Mouse (Mus musculus) forebrain, embryonic 15.5 days (tissue): Measurements from ENCODE around the gene Lars2. TPM values are rescaled to one million over a fixed set of nuclear protein-coding genes. Genes with fewer than 3 reads are reported as not detected.
"Not testable (repeated sequence)": the region's sequence is repeated elsewhere in the genome, so short reads cannot be mapped to it uniquely, and the experiment has no call there.

Experiments
- ATAC-seq: fragments of 200-750 bp; cut with Nextera tagmentation; replicated peaks from 2 replicates; pipeline ENCODE4 v1.8.0; 2017; ENCODE audit warnings: mild to moderate bottlenecking, moderate TSS enrichment, moderate library complexity
- H3K27ac ChIP-seq: fragments of 300-500 bp; sonication (generic); replicated peaks from 2 replicates; pipeline ENCODE4 v1.5.1; 2015; ENCODE audit warnings: mild to moderate bottlenecking, inconsistent platforms
- H3K27me3 ChIP-seq: fragments of 300-500 bp; sonication (generic); 2 replicates; pipeline ENCODE4 v1.6.1; 2015; ENCODE audit warnings: inconsistent platforms
- H3K36me3 ChIP-seq: fragments of 300-500 bp; sonication (generic); 2 replicates; pipeline ENCODE4 v1.6.1; 2015; ENCODE audit warnings: mild to moderate bottlenecking, inconsistent platforms
- H3K4me1 ChIP-seq: fragments of 300-500 bp; sonication (generic); 2 replicates; pipeline ENCODE4 v1.6.1; 2015; ENCODE audit warnings: inconsistent platforms
- H3K4me2 ChIP-seq: fragments of 300-500 bp; sonication (generic); replicated peaks from 2 replicates; pipeline ENCODE4 v1.6.1; 2015; ENCODE audit warnings: mild to moderate bottlenecking, inconsistent platforms
- H3K4me3 ChIP-seq: fragments of 300-500 bp; sonication (generic); 2 replicates; pipeline ENCODE4 v1.5.1; 2015; ENCODE audit warnings: mild to moderate bottlenecking, inconsistent platforms
- H3K9ac ChIP-seq: fragments of 300-500 bp; sonication (generic); replicated peaks from 2 replicates; pipeline ENCODE4 v1.6.1; 2015; ENCODE audit warnings: mild to moderate bottlenecking, inconsistent platforms
- H3K9me3 ChIP-seq: fragments of 300-500 bp; sonication (generic); 2 replicates; pipeline ENCODE4 v1.6.1; 2016; ENCODE audit warnings: inconsistent platforms
- WGBS: fragments of 180-500 bp; shearing (Covaris S2); methylation state at CpG from one replicate; pipeline ENCODE4 v1.1.7; 2015; ENCODE audit warnings: mixed read lengths; 5-methylcytosine and 5-hydroxymethylcytosine counted together
- polyA plus RNA-seq: library from polyadenylated mRNA; unstranded; fragments of >200 nt; fragmentation: Nextera tagmentation; extraction: Ambion mirVana; gene quantifications from 2 replicates; pipeline ENCODE4 v1.2.1, GENCODE M21; 2015

Lars2 gene
- polyA plus RNA-seq, 1 experiment from 2014 or later = 924 TPM

GRCm38 (mm10) chr9:123365353-123365752 lies 1.4 kb upstream of the Lars2 start:
- Histone ChIP-seq H3K4me3 (no peak overlapping the region), H3K9ac (no peak overlapping the region), H3K9me3 (no peaks in the 10 kb centered on the region), H3K4me2 (no peak overlapping the region), H3K27me3 (no peaks in the 10 kb centered on the region), H3K36me3 (no peaks in the 10 kb centered on the region), H3K4me1 (peaks cover 15% of the 10 kb centered on the region), H3K27ac (no peak overlapping the region)
- no peak for ATAC-seq
- 63% methylated on average over 1 of the region's 1 CpGs for WGBS

DNA sequence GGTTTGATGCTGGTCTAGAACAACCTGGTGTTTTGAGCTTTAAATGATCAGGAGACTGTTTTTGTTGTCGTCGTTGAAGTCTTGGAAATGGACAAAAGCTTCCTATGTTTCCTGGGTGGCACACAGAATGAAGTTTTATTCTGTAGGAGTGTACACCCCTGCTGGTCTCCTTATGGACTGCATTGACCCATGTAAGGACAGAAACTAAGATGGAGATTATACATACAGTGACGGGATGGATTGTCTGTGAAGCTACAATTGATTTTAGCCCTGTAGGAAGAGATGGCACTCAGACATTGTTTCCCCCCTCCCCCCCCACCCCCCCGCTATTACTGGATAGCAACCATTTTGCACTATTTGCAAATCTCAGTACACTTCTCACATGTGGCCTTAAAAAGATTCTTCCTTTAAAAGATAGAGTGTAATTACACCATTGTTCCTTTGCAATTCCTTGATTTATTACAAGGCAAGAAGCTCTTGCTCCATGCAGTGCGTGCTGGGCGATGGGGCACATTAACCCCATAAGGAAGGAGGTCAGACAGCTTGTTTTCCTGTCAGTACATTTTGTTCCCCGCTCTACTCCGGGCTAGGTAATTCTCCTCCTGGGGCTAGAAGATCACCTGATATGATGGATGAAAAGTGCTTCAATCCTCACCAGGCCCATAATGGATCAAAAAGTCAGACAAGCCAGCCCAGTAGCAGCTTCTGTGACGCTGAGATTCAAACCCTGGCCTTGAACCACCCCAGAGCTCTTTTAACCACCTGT lies 602 bp upstream of the Lars2 start:
- peaks cover 15% of the 10 kb centered on the region for H3K4me1 ChIP-seq
- H3K9me3 ChIP-seq = no peaks in the 10 kb centered on the region
- H3K27me3 ChIP-seq = no peaks in the 10 kb centered on the region
- H3K9ac ChIP-seq = peak overlapping the region; percentile 42
- peak overlapping the region; percentile 54 for H3K4me2 ChIP-seq
- H3K4me3 ChIP-seq = peak overlapping the region; percentile 63
- peak overlapping the region; percentile 83 for H3K27ac ChIP-seq
- ATAC-seq = peak; percentile 27
- 34% methylated on average over 9 of the region's 9 CpGs for WGBS
- no peaks in the 10 kb centered on the region for H3K36me3 ChIP-seq

GRCm38 (mm10) chr9:123367636-123368035 lies 909 bp downstream of the Lars2 start:
- Histone ChIP-seq H3K9ac (0 out of 2 replicates have a peak overlapping the region, but pooled peaks have one; percentile 64), H3K4me1 (peaks cover 15% of the 10 kb centered on the region), H3K27me3 (no peaks in the 10 kb centered on the region), H3K9me3 (no peaks in the 10 kb centered on the region), H3K36me3 (no peaks in the 10 kb centered on the region), H3K4me2 (peak overlapping the region; percentile 54), H3K27ac (no peak overlapping the region), H3K4me3 (peak overlapping the region; percentile 63)
- ATAC-seq = no peak

- no peak overlapping the region for H3K9ac ChIP-seq
- H3K9me3 ChIP-seq = no peaks in the 10 kb centered on the region
- no peak overlapping the region for H3K27ac ChIP-seq
- H3K4me1 ChIP-seq = peaks cover 29% of the 10 kb centered on the region
- H3K27me3 ChIP-seq = no peaks in the 10 kb centered on the region
- no peak overlapping the region for H3K4me2 ChIP-seq
- H3K36me3 ChIP-seq = peaks cover 4% of the 10 kb centered on the region; the same call in 1 of the 2 replicates
- no peak for ATAC-seq
- WGBS = 86% methylated on average over 5 of the region's 5 CpGs
- H3K4me3 ChIP-seq = no peak overlapping the region
Observed at GRCm38 (mm10) chr9:123382399-123382798, 15.7 kb downstream of the Lars2 start.

DNA sequence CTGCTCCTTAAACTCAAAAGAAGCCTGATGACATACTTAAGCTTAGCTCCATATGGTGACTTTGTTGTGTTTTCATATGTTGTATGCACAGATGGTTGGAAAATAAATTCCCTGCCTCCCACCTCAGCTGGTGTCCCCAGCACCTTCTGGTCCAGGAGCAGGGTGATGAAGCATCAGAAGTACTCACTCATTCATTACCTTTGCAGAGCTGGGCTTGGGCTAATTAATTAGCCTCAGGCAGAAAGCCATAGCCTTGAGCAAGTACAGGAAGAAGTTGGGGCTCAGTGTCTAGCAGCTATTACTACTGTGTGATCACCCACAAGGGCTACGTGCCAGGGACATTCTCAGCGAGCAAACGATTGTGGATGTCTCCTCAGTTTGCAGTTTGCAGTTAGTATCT lies 18.0 kb downstream of the Lars2 start:
- no peak overlapping the region for H3K4me3 ChIP-seq
- peak overlapping the region; percentile 86 for H3K27ac ChIP-seq
- H3K4me1 ChIP-seq = peaks cover 29% of the 10 kb centered on the region
- H3K9ac ChIP-seq = no peak overlapping the region
- H3K4me2 ChIP-seq = no peak overlapping the region
- H3K9me3 ChIP-seq = no peaks in the 10 kb centered on the region
- H3K36me3 ChIP-seq = no peaks in the 10 kb centered on the region
- WGBS = 28% methylated on average over 3 of the region's 3 CpGs
- peak; percentile 90 for ATAC-seq
- no peaks in the 10 kb centered on the region for H3K27me3 ChIP-seq

DNA sequence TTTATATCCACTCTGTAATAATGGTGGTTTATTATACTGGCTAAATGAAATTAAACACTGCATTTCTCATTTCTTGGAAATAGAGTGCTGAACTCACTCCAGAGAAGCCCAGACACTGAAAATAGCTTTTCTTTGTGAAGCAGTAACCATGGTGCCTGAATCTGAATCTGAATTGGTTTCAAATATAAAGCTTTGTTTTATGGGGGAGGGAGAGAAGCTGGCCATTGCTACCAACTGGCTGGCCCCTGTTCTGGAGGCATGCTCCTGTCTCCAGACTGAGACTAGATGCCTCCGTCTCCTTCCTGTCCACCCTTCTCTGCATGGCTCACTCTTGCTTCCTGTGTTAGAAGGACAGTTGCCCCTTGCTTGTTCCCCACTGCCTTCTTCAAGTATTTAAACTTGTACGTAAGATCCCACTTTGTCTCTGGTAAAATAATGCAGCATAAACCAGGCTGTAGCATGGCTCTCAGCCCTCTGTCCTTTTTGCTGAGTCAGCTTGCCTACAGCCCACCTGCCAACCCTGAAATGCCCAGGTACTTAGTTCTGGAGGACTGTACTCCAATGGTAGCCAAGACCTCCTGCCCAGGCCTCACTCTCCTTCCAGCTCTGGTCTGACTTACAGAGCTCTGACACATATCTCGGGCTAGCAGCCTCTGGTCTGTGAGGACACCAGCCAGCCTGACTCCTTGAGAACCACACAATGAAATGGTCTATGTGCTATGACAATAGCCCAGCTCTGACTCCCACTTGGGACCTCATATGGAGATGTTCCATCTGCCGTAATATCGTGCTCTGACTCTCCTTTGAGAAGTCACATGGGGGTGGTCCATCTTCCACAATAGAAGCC lies 18.8 kb downstream of the Lars2 start:
- H3K27ac ChIP-seq = peak overlapping the region; percentile 86
- 52% methylated on average over 5 of the region's 5 CpGs for WGBS
- H3K9ac ChIP-seq = no peak overlapping the region
- H3K4me2 ChIP-seq = no peak overlapping the region
- peaks cover 29% of the 10 kb centered on the region for H3K4me1 ChIP-seq
- H3K4me3 ChIP-seq = no peak overlapping the region
- peak; percentile 57 for ATAC-seq
- H3K27me3 ChIP-seq = no peaks in the 10 kb centered on the region
- H3K36me3 ChIP-seq = no peaks in the 10 kb centered on the region
- H3K9me3 ChIP-seq = no peaks in the 10 kb centered on the region

- Histone ChIP-seq H3K4me1 (peaks cover 29% of the 10 kb centered on the region), H3K4me3 (no peak overlapping the region), H3K36me3 (no peaks in the 10 kb centered on the region), H3K9me3 (no peaks in the 10 kb centered on the region), H3K27ac (no peak overlapping the region), H3K9ac (no peak overlapping the region), H3K27me3 (no peaks in the 10 kb centered on the region), H3K4me2 (no peak overlapping the region)
- 87% methylated on average over 3 of the region's 3 CpGs for WGBS
- no peak for ATAC-seq
Observed at GRCm38 (mm10) chr9:123386347-123386746, 19.6 kb downstream of the Lars2 start.

DNA sequence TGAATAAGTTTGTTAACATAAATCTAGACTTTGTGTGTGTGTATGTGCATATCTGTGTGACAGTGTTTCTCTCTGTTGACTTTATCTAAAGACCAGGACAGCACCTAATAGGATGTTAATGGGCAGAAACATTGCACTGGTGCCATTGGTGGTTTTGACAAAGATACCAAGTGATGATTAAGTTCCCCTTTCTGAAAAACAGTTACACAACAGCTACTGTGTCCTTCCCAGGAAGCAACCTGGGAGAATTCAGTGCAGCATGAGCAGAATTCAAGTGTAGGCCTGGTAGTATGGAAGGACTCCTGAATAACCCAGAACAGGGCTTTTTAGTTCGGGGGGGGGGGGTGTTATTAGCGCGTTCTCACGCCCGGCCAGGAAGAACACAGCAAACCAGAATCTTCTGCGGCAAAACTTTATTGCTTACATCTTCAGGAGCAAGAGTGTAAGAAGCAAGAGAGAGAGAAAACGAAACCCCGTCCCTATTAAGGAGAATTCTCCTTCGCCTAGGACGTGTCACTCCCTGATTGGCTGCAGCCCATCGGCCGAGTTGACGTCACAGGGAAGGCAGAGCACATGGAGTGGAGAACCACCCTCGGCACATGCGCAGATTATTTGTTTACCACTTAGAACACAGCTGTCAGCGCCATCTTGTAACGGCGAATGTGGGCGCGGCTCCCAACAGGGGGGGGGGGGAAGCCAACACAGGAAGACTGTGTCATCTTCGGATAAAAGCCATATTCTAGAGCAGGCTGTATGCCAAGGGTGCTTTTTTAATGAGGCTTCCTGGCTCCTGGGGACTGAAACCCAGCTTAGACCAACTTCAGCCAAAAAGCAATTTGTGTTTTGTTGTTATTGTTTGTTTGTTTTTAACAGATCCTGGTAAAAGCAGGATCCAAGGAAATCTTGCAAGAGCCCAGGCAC lies 21.6 kb downstream of the Lars2 start:
- H3K27me3 ChIP-seq, H3K9me3 ChIP-seq, H3K9ac ChIP-seq, H3K36me3 ChIP-seq, H3K27ac ChIP-seq, H3K4me3 ChIP-seq, ATAC-seq, H3K4me2 ChIP-seq: not testable (repeated sequence)
- WGBS = 86% methylated on average over 14 of the region's 21 CpGs
- H3K4me1 ChIP-seq = peaks cover 29% of the 10 kb centered on the region

GRCm38 (mm10) chr9:123391140-123391849 lies 24.6 kb downstream of the Lars2 start:
- H3K9ac ChIP-seq = no peak overlapping the region
- no peaks in the 10 kb centered on the region for H3K27me3 ChIP-seq
- H3K4me2 ChIP-seq = no peak overlapping the region
- no peak overlapping the region for H3K27ac ChIP-seq
- no peaks in the 10 kb centered on the region for H3K9me3 ChIP-seq
- H3K4me3 ChIP-seq = no peak overlapping the region
- ATAC-seq = no peak
- 94% methylated on average over 5 of the region's 5 CpGs for WGBS
- H3K36me3 ChIP-seq = no peaks in the 10 kb centered on the region
- H3K4me1 ChIP-seq = peaks cover 2% of the 10 kb centered on the region

DNA sequence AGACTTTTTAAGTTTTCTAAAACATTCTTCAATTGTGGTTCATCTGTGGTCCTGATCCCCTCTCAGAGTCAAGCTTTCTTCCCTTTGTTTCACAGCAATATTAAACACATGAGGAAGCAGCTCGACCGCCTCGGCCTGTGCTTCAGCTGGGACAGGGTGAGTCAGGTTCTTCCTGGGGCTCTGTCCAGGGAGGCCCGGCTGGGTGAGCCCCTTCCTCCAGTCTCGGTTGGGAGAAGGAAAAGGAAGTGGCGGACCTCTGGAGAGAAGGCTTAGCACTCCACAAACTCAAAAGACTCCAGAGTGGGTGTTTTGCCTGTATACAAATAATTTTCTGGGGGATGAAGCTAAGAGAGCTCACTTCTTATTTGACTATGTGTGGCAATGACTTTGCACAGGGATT lies 28.1 kb downstream of the Lars2 start:
- 80% methylated on average over 6 of the region's 6 CpGs for WGBS
- no peak overlapping the region for H3K27ac ChIP-seq
- H3K4me3 ChIP-seq = no peak overlapping the region
- 0 out of 2 replicates have a peak, but pooled peaks cover 4% of the 10 kb centered on the region for H3K4me1 ChIP-seq
- no peak overlapping the region for H3K4me2 ChIP-seq
- ATAC-seq = no peak
- H3K27me3 ChIP-seq = no peaks in the 10 kb centered on the region
- no peaks in the 10 kb centered on the region for H3K36me3 ChIP-seq
- no peaks in the 10 kb centered on the region for H3K9me3 ChIP-seq
- no peak overlapping the region for H3K9ac ChIP-seq

DNA sequence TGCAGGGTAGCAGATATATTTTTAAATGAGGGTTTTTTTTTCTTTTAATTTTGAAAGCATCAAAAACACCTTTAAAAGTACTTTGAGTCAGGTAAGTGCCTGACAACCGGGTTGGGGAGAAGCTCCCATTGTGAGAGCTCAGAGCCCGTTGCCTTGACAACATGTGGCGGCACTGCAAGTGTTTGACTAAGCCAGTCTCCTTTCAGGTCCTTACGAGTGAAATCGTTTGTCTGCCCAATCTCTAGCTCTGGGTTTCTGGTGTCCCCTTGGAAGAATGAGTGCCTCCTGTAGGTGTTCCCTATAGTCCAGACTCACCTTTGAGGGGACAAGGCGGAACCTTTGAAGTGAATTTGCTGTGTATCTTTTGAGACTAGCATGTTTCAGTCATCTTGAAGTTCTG lies 31.0 kb downstream of the Lars2 start:
- H3K36me3 ChIP-seq = no peaks in the 10 kb centered on the region
- no peak overlapping the region for H3K4me2 ChIP-seq
- H3K27me3 ChIP-seq = no peaks in the 10 kb centered on the region
- H3K9ac ChIP-seq = no peak overlapping the region
- no peaks in the 10 kb centered on the region for H3K9me3 ChIP-seq
- H3K4me1 ChIP-seq = 0 out of 2 replicates have a peak, but pooled peaks cover 4% of the 10 kb centered on the region
- no peak overlapping the region for H3K4me3 ChIP-seq
- no peak overlapping the region for H3K27ac ChIP-seq
- WGBS = 31% methylated on average over 6 of the region's 6 CpGs
- ATAC-seq = no peak
